Mouse (Mus musculus): Measurements from ENCODE around the gene Pde3a. TPM values are rescaled to one million over a fixed set of nuclear protein-coding genes. Genes with fewer than 3 reads are reported as not detected.

The Pde3a gene
- total and polyA plus RNA-seq, 2 experiments = 0.44 to 1.1 TPM

GRCm38 (mm10) chr6:141246391-141246790, 2.7 kb upstream of the Pde3a start:
- TF ChIP-seq CTCF (IDR thresholded peaks at IDR 0.05; ENCODE audit: low read depth, low read length) = no peak
- no peak for TF ChIP-seq POLR2A (IDR thresholded peaks at IDR 0.05; ENCODE audit: extremely low read depth, insufficient read depth, low read length)
- Histone ChIP-seq H3K27me3 (ENCODE audit: control insufficient read depth, insufficient read depth, low read length) (peaks cover 11% of the 10 kb centered on the region), H3K27ac (replicated peaks; ENCODE audit: insufficient read depth, low read depth, low read length) (no peak overlapping the region), H3K4me3 (ENCODE audit: insufficient read depth, low read depth, low read length) (no peak overlapping the region), H3K36me3 (ENCODE audit: control insufficient read depth, insufficient read depth, low read length) (no peaks in the 10 kb centered on the region), H3K4me1 (ENCODE audit: control insufficient read depth, insufficient read depth, low read length) (no peaks in the 10 kb centered on the region), H3K9ac (ENCODE audit: low read depth, low read length) (no peak overlapping the region), H3K79me2 (ENCODE audit: control insufficient read depth, insufficient read depth, low read length) (no peaks in the 10 kb centered on the region)
- no peak for DNase-seq (ENCODE audit: extremely low read depth, low read depth, low spot score)
- WGBS = 76% methylated on average over 6 of the region's 6 CpGs

- H3K4me3 ChIP-seq (ENCODE audit: insufficient read depth, low read depth, low read length) = no peak overlapping the region; the same call in 1 of the 2 replicates
- no peak overlapping the region for H3K9ac ChIP-seq (ENCODE audit: low read depth, low read length)
- H3K27me3 ChIP-seq (ENCODE audit: control insufficient read depth, insufficient read depth, low read length) = peaks cover 11% of the 10 kb centered on the region
- no peaks in the 10 kb centered on the region for H3K4me1 ChIP-seq (ENCODE audit: control insufficient read depth, insufficient read depth, low read length)
- no peak for TF ChIP-seq CTCF (IDR thresholded peaks at IDR 0.05; ENCODE audit: low read depth, low read length)
- TF ChIP-seq POLR2A (IDR thresholded peaks at IDR 0.05; ENCODE audit: extremely low read depth, insufficient read depth, low read length) = no peak
- H3K79me2 ChIP-seq (ENCODE audit: control insufficient read depth, insufficient read depth, low read length) = no peaks in the 10 kb centered on the region
- no peaks in the 10 kb centered on the region for H3K36me3 ChIP-seq (ENCODE audit: control insufficient read depth, insufficient read depth, low read length)
- H3K27ac ChIP-seq (replicated peaks; ENCODE audit: insufficient read depth, low read depth, low read length) = no peak overlapping the region
- no peak for DNase-seq (ENCODE audit: extremely low read depth, low read depth, low spot score)
Measured at GRCm38 (mm10) chr6:141248081-141248480, 988 bp upstream of the Pde3a start.

- no peaks in the 10 kb centered on the region for H3K79me2 ChIP-seq (ENCODE audit: control insufficient read depth, insufficient read depth, low read length)
- peaks cover 11% of the 10 kb centered on the region for H3K27me3 ChIP-seq (ENCODE audit: control insufficient read depth, insufficient read depth, low read length)
- H3K27ac ChIP-seq (replicated peaks; ENCODE audit: insufficient read depth, low read depth, low read length) = peak overlapping the region; percentile 20
- WGBS = 1% methylated on average over 63 of the region's 68 CpGs
- no peaks in the 10 kb centered on the region for H3K4me1 ChIP-seq (ENCODE audit: control insufficient read depth, insufficient read depth, low read length)
- H3K36me3 ChIP-seq (ENCODE audit: control insufficient read depth, insufficient read depth, low read length) = no peaks in the 10 kb centered on the region
- H3K4me3 ChIP-seq (ENCODE audit: insufficient read depth, low read depth, low read length) = peak overlapping the region; percentile 59
- no peak for DNase-seq (ENCODE audit: extremely low read depth, low read depth, low spot score)
- TF ChIP-seq POLR2A (IDR thresholded peaks at IDR 0.05; ENCODE audit: extremely low read depth, insufficient read depth, low read length) (no peak), CTCF (IDR thresholded peaks at IDR 0.05; ENCODE audit: low read depth, low read length) (no peak)
- peak overlapping the region; percentile 58 for H3K9ac ChIP-seq (ENCODE audit: low read depth, low read length)
Measured at GRCm38 (mm10) chr6:141249585-141250295, 671 bp downstream of the Pde3a start.

- Histone ChIP-seq H3K4me3 (ENCODE audit: insufficient read depth, low read depth, low read length) (peak overlapping the region; percentile 59), H3K4me1 (ENCODE audit: control insufficient read depth, insufficient read depth, low read length) (no peaks in the 10 kb centered on the region), H3K36me3 (ENCODE audit: control insufficient read depth, insufficient read depth, low read length) (no peaks in the 10 kb centered on the region), H3K9ac (ENCODE audit: low read depth, low read length) (peak overlapping the region; percentile 54), H3K27me3 (ENCODE audit: control insufficient read depth, insufficient read depth, low read length) (peaks cover 11% of the 10 kb centered on the region), H3K79me2 (ENCODE audit: control insufficient read depth, insufficient read depth, low read length) (no peaks in the 10 kb centered on the region), H3K27ac (replicated peaks; ENCODE audit: insufficient read depth, low read depth, low read length) (no peak overlapping the region)
- 6% methylated on average over 22 of the region's 22 CpGs for WGBS
- no peak for DNase-seq (ENCODE audit: extremely low read depth, low read depth, low spot score)
- no peak for TF ChIP-seq CTCF (IDR thresholded peaks at IDR 0.05; ENCODE audit: low read depth, low read length)
- TF ChIP-seq POLR2A (IDR thresholded peaks at IDR 0.05; ENCODE audit: extremely low read depth, insufficient read depth, low read length) = no peak
Measured at GRCm38 (mm10) chr6:141250296-141250629, 1.2 kb downstream of the Pde3a start.

- Histone ChIP-seq H3K27ac (replicated peaks; ENCODE audit: insufficient read depth, low read depth, low read length) (no peak overlapping the region), H3K79me2 (ENCODE audit: control insufficient read depth, insufficient read depth, low read length) (no peaks in the 10 kb centered on the region), H3K4me3 (ENCODE audit: insufficient read depth, low read depth, low read length) (peak overlapping the region; percentile 3; the same call in 1 of the 2 replicates), H3K36me3 (ENCODE audit: control insufficient read depth, insufficient read depth, low read length) (no peaks in the 10 kb centered on the region), H3K4me1 (ENCODE audit: control insufficient read depth, insufficient read depth, low read length) (no peaks in the 10 kb centered on the region), H3K9ac (ENCODE audit: low read depth, low read length) (no peak overlapping the region), H3K27me3 (ENCODE audit: control insufficient read depth, insufficient read depth, low read length) (peaks cover 11% of the 10 kb centered on the region)
- no peak for DNase-seq (ENCODE audit: extremely low read depth, low read depth, low spot score)
- no peak for TF ChIP-seq CTCF (IDR thresholded peaks at IDR 0.05; ENCODE audit: low read depth, low read length)
- TF ChIP-seq POLR2A (IDR thresholded peaks at IDR 0.05; ENCODE audit: extremely low read depth, insufficient read depth, low read length) = no peak
- 36% methylated on average over 6 of the region's 6 CpGs for WGBS
Measured at GRCm38 (mm10) chr6:141250984-141251383, 1.9 kb downstream of the Pde3a start.

GRCm38 (mm10) chr6:141252520-141252919, 3.5 kb downstream of the Pde3a start:
- H3K27me3 ChIP-seq (ENCODE audit: control insufficient read depth, insufficient read depth, low read length) = peaks cover 11% of the 10 kb centered on the region
- H3K79me2 ChIP-seq (ENCODE audit: control insufficient read depth, insufficient read depth, low read length) = no peaks in the 10 kb centered on the region
- no peak overlapping the region for H3K4me3 ChIP-seq (ENCODE audit: insufficient read depth, low read depth, low read length)
- no peaks in the 10 kb centered on the region for H3K4me1 ChIP-seq (ENCODE audit: control insufficient read depth, insufficient read depth, low read length)
- H3K36me3 ChIP-seq (ENCODE audit: control insufficient read depth, insufficient read depth, low read length) = no peaks in the 10 kb centered on the region
- no peak overlapping the region for H3K9ac ChIP-seq (ENCODE audit: low read depth, low read length)
- no peak for TF ChIP-seq POLR2A (IDR thresholded peaks at IDR 0.05; ENCODE audit: extremely low read depth, insufficient read depth, low read length)
- TF ChIP-seq CTCF (IDR thresholded peaks at IDR 0.05; ENCODE audit: low read depth, low read length) = no peak
- WGBS = 83% methylated on average over 7 of the region's 7 CpGs
- no peak overlapping the region for H3K27ac ChIP-seq (replicated peaks; ENCODE audit: insufficient read depth, low read depth, low read length)
- DNase-seq (ENCODE audit: extremely low read depth, low read depth, low spot score) = no peak

Measured in liver, adult 2 months (tissue).